Mouse (Mus musculus) adrenal gland, postnatal 36 days (tissue): ENCODE measurements around the gene Rabac1. TPM values are rescaled to one million over a fixed set of nuclear protein-coding genes. Genes with fewer than 3 reads are reported as not detected.

ENCODE experiments used
- DNase-seq, 2 experiments: peaks; one replicate each; pipeline ENCODE4 v3.0.0; 2021; ENCODE audit warnings: mixed read lengths in 1 of 2
- total RNA-seq, 2 experiments: library from RNA; stranded (reverse); gene quantifications; 2 replicates each; pipeline ENCODE4 v1.2.3; 2021

The Rabac1 gene
- total RNA-seq, 2 experiments from 2014 or later = 325 to 361 TPM

GRCm38 (mm10) chr7:24983396-24983795 is 10.8 kb upstream of the Rabac1 start:
- DNase-seq = no peak

- no peak for DNase-seq
These were observed 7.9 kb upstream of the Rabac1 start for GRCm38 (mm10) chr7:24980439-24980838.

- no peak for DNase-seq
These were observed 6.2 kb upstream of the Rabac1 start for GRCm38 (mm10) chr7:24978781-24979180.

- DNase-seq = peak; percentile 25 to 52
These were observed 2.5 kb upstream of the Rabac1 start for GRCm38 (mm10) chr7:24974893-24975595.

GRCm38 (mm10) chr7:24973902-24974301 is 1.3 kb upstream of the Rabac1 start:
- no peak for DNase-seq

- DNase-seq = no peak
These were observed 654 bp upstream of the Rabac1 start for GRCm38 (mm10) chr7:24973208-24973607.

GRCm38 (mm10) chr7:24971261-24971971 is 1.1 kb downstream of the Rabac1 start:
- peak; percentile 41 to 52 for DNase-seq

GRCm38 (mm10) chr7:24970341-24970740 is 2.2 kb downstream of the Rabac1 start:
- DNase-seq = no peak

- no peak for DNase-seq
These were observed 2.7 kb downstream of the Rabac1 start for GRCm38 (mm10) chr7:24969805-24970204.

- DNase-seq = no peak
These were observed 4.1 kb downstream of the Rabac1 start for GRCm38 (mm10) chr7:24968463-24968862.

GRCm38 (mm10) chr7:24967966-24968365 is 4.6 kb downstream of the Rabac1 start:
- no peak for DNase-seq

GRCm38 (mm10) chr7:24964897-24965535 is 7.5 kb downstream of the Rabac1 start:
- DNase-seq = peak; percentile 79 to 86

- no peak for DNase-seq
These were observed 8.3 kb downstream of the Rabac1 start for GRCm38 (mm10) chr7:24964288-24964687.

- no peak for DNase-seq
These were observed 17.3 kb downstream of the Rabac1 start for GRCm38 (mm10) chr7:24955226-24955625.

GRCm38 (mm10) chr7:24954450-24954849 is 18.1 kb downstream of the Rabac1 start:
- DNase-seq = no peak

GRCm38 (mm10) chr7:24953966-24954365 is 18.6 kb downstream of the Rabac1 start:
- no peak for DNase-seq

GRCm38 (mm10) chr7:24949958-24950623 is 22.5 kb downstream of the Rabac1 start:
- DNase-seq = peak; percentile 74 to 84

GRCm38 (mm10) chr7:24948774-24949173 is 23.8 kb downstream of the Rabac1 start:
- no peak for DNase-seq

- no peak for DNase-seq
These were observed 25.1 kb downstream of the Rabac1 start for GRCm38 (mm10) chr7:24947316-24948048.

- DNase-seq = no peak
These were observed 28.1 kb downstream of the Rabac1 start, which contains the start of gene Gm4881 for GRCm38 (mm10) chr7:24944257-24944950. Gene Gm4881, minus strand, starts transcription at chr7:24944494.

GRCm38 (mm10) chr7:24943641-24944040 is 28.9 kb downstream of the Rabac1 start:
- DNase-seq = no peak
